13 mouse cellular contexts compared by ENCODE assay signal in the genomic region with DNA sequence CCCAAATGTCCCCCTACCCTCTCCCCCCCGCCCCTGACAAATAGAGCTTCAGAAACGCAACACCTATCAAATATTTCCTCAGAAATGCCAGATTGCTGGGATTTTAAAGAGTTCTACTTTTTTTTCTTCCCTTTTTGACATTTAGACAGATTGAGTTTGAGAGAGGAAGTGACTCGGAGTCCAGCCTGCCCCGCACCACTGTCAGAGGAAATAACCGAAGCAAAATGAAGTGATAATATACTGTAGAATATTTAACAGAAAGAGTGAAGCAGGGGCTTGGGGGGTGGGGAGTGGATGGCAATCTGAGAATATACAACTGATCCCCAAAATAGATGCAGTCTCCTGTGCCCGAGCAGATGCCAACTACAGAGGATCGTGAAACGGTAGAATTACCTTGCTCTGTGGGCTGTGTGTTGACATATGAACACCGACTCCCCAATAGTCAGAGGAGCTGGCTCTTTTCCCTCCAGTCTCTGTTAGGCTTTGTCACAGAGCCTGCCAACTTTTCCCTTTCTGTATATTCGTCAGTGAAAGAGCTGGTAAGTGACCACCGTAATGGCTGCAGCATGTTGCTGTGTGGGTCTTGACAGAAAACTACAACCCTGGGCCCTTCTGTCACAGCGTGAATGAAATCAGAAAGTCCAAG.
DNase-seq lines count a peak whose midpoint lies in the region; ATAC-seq and TF ChIP-seq lines count a peak whose summit lies in the region.
"Had no signal": no experiment of that assay in that cellular context is flagged by ENCODE, and none has a peak within 500 bp of the region (broad histone marks: within the 10 kb centered on the region; RNA-seq: fewer than 3 reads in every experiment).

No protein-coding gene starts in this region.

- H3K9ac ChIP-seq in forebrain, postnatal 0 days = no peak overlapping the region
- no peak overlapping the region for H3K9ac ChIP-seq in forebrain, embryonic 11.5 days (ENCODE audit: low read length)
- no peak overlapping the region for H3K9ac ChIP-seq in lung, embryonic 15.5 days
- H3K9ac ChIP-seq in limb, embryonic 15.5 days = no peak overlapping the region
- no peak overlapping the region for H3K9ac ChIP-seq in kidney, embryonic 14.5 days (ENCODE audit: low read depth, low read length)
- H3K9ac ChIP-seq: intestine, embryonic 15.5 days had no signal

- no peak overlapping the region for H3K27ac ChIP-seq in forebrain, postnatal 0 days (ENCODE audit: low read depth, low read length)
- no peak overlapping the region for H3K27ac ChIP-seq in forebrain, embryonic 11.5 days (ENCODE audit: low read depth, low read length)
- no peak overlapping the region for H3K27ac ChIP-seq in lung, embryonic 15.5 days
- 0 out of 2 replicates have a peak overlapping the region, but pooled peaks have one; percentile 11 for H3K27ac ChIP-seq in limb, embryonic 15.5 days
- no peak overlapping the region for H3K27ac ChIP-seq in kidney, embryonic 14.5 days (ENCODE audit: low read depth, low read length)
- H3K27ac ChIP-seq: heart, adult 2 months; intestine, embryonic 15.5 days had no signal

- 61% methylated on average over 12 of the region's 12 CpGs for WGBS in forebrain, postnatal 0 days
- 83% methylated on average over 12 of the region's 12 CpGs for WGBS in forebrain, embryonic 11.5 days
- WGBS in lung, embryonic 15.5 days = 36% methylated on average over 12 of the region's 12 CpGs
- 56% methylated on average over 12 of the region's 12 CpGs for WGBS in limb, embryonic 15.5 days
- 71% methylated on average over 12 of the region's 12 CpGs for WGBS in kidney, embryonic 14.5 days

- H3K27me3 ChIP-seq in forebrain, postnatal 0 days (ENCODE audit: insufficient read depth, low read length) = no peaks in the 10 kb centered on the region
- H3K27me3 ChIP-seq in forebrain, embryonic 11.5 days (ENCODE audit: control insufficient read depth, insufficient read depth, low read length) = no peaks in the 10 kb centered on the region
- H3K27me3 ChIP-seq in lung, embryonic 15.5 days = no peaks in the 10 kb centered on the region
- H3K27me3 ChIP-seq in limb, embryonic 15.5 days = no peaks in the 10 kb centered on the region
- H3K27me3 ChIP-seq in kidney, embryonic 14.5 days (ENCODE audit: control insufficient read depth, insufficient read depth, low read length) = no peaks in the 10 kb centered on the region
- H3K27me3 ChIP-seq: intestine, embryonic 15.5 days had no signal

- H3K4me1 ChIP-seq in forebrain, postnatal 0 days (ENCODE audit: insufficient read depth) = no peaks in the 10 kb centered on the region
- no peaks in the 10 kb centered on the region for H3K4me1 ChIP-seq in forebrain, embryonic 11.5 days (replicated peaks; ENCODE audit: control insufficient read depth, insufficient read depth, low read length)
- H3K4me1 ChIP-seq in lung, embryonic 15.5 days = no peaks in the 10 kb centered on the region
- no peaks in the 10 kb centered on the region for H3K4me1 ChIP-seq in limb, embryonic 15.5 days
- no peaks in the 10 kb centered on the region for H3K4me1 ChIP-seq in kidney, embryonic 14.5 days (ENCODE audit: control insufficient read depth, insufficient read depth, low read length)
- H3K4me1 ChIP-seq: intestine, embryonic 15.5 days had no signal

- no peak for ATAC-seq in forebrain, postnatal 0 days
- ATAC-seq in forebrain, embryonic 11.5 days (replicated peaks; ENCODE audit: low FRiP score) = no peak
- peak; percentile 46; the same call in 1 of the 2 replicates for ATAC-seq in lung, embryonic 15.5 days (ENCODE audit: borderline replicate concordance, extremely low read depth, low FRiP score, low TSS enrichment)
- no peak for ATAC-seq in limb, embryonic 15.5 days (ENCODE audit: insufficient number of reproducible peaks, low FRiP score, low TSS enrichment, low read depth)
- no peak for ATAC-seq in kidney, embryonic 14.5 days (ENCODE audit: low FRiP score, low TSS enrichment)
- ATAC-seq: forebrain, embryonic 14.5 days; intestine, embryonic 15.5 days had no signal

- no peak for DNase-seq in forebrain, postnatal 0 days
- DNase-seq in forebrain, embryonic 11.5 days (ENCODE audit: low spot score) = no peak
- DNase-seq in lung, postnatal 36 days = no peak
- peak; percentile 4 for DNase-seq in fibroblast of lung, adult 2 months (ENCODE audit: low read depth)
- no peak for DNase-seq in kidney, adult 9 months
- DNase-seq: retina, postnatal 1 day; thymus, postnatal 36 days had no signal

- TF ChIP-seq CTCF in forebrain, postnatal 0 days (IDR thresholded peaks at IDR 0.05; ENCODE audit: low read depth) = no peak

- H3K4me2 ChIP-seq in forebrain, postnatal 0 days (ENCODE audit: low read depth) = 0 out of 2 replicates have a peak overlapping the region, but pooled peaks have one; percentile 2
- no peak overlapping the region for H3K4me2 ChIP-seq in forebrain, embryonic 11.5 days (ENCODE audit: low read depth, low read length, severe bottlenecking)
- peak overlapping the region; percentile 46 for H3K4me2 ChIP-seq in lung, embryonic 15.5 days
- H3K4me2 ChIP-seq in limb, embryonic 15.5 days = peak overlapping the region; percentile 21; the same call in 1 of the 2 replicates
- H3K4me2 ChIP-seq in kidney, embryonic 14.5 days (replicated peaks; ENCODE audit: low read depth, low read length) = no peak overlapping the region
- H3K4me2 ChIP-seq: intestine, embryonic 15.5 days had no signal

- no peaks in the 10 kb centered on the region for H3K36me3 ChIP-seq in forebrain, postnatal 0 days (ENCODE audit: insufficient read depth)
- H3K36me3 ChIP-seq in forebrain, embryonic 11.5 days (ENCODE audit: control insufficient read depth, insufficient read depth, low read length) = no peaks in the 10 kb centered on the region
- H3K36me3 ChIP-seq in lung, embryonic 15.5 days = no peaks in the 10 kb centered on the region
- H3K36me3 ChIP-seq in limb, embryonic 15.5 days = no peaks in the 10 kb centered on the region
- no peaks in the 10 kb centered on the region for H3K36me3 ChIP-seq in kidney, embryonic 14.5 days (ENCODE audit: control insufficient read depth, insufficient read depth, low read length)
- H3K36me3 ChIP-seq: intestine, embryonic 15.5 days had no signal

- H3K4me3 ChIP-seq in forebrain, postnatal 0 days (ENCODE audit: low read depth, low read length) = no peak overlapping the region
- no peak overlapping the region for H3K4me3 ChIP-seq in forebrain, embryonic 11.5 days (ENCODE audit: low read depth, low read length)
- peak overlapping the region; percentile 18; the same call in 1 of the 2 replicates for H3K4me3 ChIP-seq in lung, embryonic 15.5 days
- H3K4me3 ChIP-seq in limb, embryonic 15.5 days = no peak overlapping the region
- H3K4me3 ChIP-seq in kidney, embryonic 14.5 days (ENCODE audit: low read length) = no peak overlapping the region
- H3K4me3 ChIP-seq: heart, adult 2 months; intestine, embryonic 15.5 days had no signal

- no peaks in the 10 kb centered on the region for H3K9me3 ChIP-seq in forebrain, postnatal 0 days (ENCODE audit: low read length)
- no peaks in the 10 kb centered on the region for H3K9me3 ChIP-seq in forebrain, embryonic 11.5 days (ENCODE audit: control insufficient read depth, low read length)
- H3K9me3 ChIP-seq in lung, embryonic 15.5 days = no peaks in the 10 kb centered on the region
- H3K9me3 ChIP-seq in limb, embryonic 15.5 days = no peaks in the 10 kb centered on the region
- H3K9me3 ChIP-seq in kidney, embryonic 14.5 days (ENCODE audit: control insufficient read depth, low read length) = no peaks in the 10 kb centered on the region
- H3K9me3 ChIP-seq: intestine, embryonic 15.5 days had no signal

Comparison
In these comparisons a context has a peak if more than half of its experiments do, and no peak if none do; other contexts are left out.
1. H3K4me2 ChIP-seq: peak in forebrain, postnatal 0 days (single experiment), lung, embryonic 15.5 days (single experiment) and limb, embryonic 15.5 days (single experiment); none in forebrain, embryonic 11.5 days (single experiment) and kidney, embryonic 14.5 days (single experiment).